Mouse (Mus musculus) left cerebral cortex, postnatal 14 days (tissue): Measurements from ENCODE around the gene Fblim1. TPM values are rescaled to one million over a fixed set of nuclear protein-coding genes. Genes with fewer than 3 reads are reported as not detected.

Source experiments
- DNase-seq, 2 experiments: peaks; one replicate each; pipeline ENCODE4 v3.0.0; 2021 to 2022; ENCODE audit warnings: low spot score in 2 of 2, mixed read lengths in 1 of 2
- intact Hi-C: fragments of 180-260 bp; cut with DNase I; formaldehyde crosslinking; loops from one replicate; pipeline ENCODE4 v1.15.1; 2025
- total RNA-seq, 2 experiments: library from RNA; stranded (reverse); gene quantifications; 2 replicates each; pipeline ENCODE4 v1.2.3; 2021

The Fblim1 gene
- total RNA-seq, 2 experiments from 2014 or later, result 1.2 to 1.3 TPM

- intact Hi-C loops, result no loop called here
- DNase-seq, result no peak
These were observed 53.4 kb downstream of the Fblim1 start for GRCm38 (mm10) chr4:141552484-141552883.

GRCm38 (mm10) chr4:141547299-141547698, 58.6 kb downstream of the Fblim1 start:
- intact Hi-C loops, result no loop called here
- no peak for DNase-seq

DNA sequence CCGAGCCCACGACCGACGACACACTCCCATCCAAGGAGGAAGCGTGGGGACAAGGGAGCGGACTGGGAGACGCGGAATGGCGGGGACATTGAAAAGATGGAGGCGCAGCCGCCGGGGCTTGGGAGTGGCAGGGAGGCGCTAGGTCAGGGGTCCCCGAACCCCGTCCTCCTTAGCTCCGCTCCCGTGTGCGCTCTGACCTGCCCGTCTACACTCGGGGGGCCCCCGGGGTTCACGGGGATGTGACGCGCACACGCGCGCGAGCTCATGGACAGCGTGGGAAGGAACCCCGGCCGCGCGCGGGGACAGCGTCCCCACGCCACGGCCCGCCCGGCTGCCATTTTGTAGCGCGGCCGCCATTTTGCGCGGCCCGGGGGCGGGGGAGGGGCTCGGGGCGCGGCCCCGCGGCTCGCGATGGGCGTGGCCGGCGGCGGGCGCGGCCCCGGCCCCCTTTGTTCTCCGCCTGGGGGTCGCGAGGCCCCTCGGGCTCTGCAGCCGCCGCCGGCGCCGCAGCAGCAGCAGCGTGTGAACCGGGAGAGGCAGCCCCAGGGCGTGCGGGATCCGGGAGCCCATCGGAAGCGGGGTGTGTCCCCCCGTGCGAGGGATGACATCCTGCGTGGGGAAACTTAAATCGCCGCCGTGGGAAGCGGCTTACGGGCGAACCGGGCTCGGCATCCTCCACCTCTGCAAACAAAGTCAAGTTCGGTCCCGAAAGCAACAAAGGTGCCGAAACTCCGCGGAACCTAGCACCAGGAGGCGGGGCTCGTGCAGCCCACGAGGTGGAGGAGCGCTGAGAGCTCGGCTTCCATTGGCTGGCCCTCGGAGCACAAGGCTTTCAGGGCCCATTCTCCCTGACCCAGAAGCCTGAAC, 59.3 kb downstream of the Fblim1 start:
- intact Hi-C loops, result no loop called here

DNA sequence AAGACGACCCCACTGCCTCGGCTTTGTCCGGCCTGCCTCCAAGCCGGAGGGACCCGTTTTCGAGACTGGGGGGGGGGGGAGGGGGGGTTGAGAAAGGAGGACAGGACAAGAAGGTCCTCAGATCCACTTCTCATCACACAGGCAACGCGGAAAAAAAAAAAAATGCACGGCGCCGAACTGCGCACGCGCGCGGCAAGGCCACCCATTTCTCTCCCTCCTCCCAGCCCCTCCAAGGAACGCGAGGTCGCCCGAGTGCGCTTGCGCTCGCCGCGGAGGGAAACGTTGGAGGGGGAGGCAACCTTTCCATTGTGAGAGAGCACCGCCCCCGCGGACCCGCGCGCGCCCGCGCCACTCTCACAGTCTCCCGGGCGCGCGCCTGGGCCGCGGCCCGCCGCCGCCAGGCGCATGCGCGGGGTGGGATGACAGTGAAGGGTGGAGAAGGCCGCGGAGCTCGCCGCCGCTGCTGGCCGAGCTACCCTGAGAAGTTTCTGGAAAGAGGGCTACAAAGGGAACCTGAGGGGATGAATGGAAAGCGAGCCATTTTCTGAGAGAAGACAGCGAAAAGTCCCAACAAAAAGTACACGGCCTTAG, 60.1 kb downstream of the Fblim1 start:
- intact Hi-C loops, result no loop called here
- DNase-seq, result peak; percentile 99

More for the DNA sequence above, 59.3 kb downstream of the Fblim1 start:
- DNase-seq, result peak; percentile 84 to 87

DNA sequence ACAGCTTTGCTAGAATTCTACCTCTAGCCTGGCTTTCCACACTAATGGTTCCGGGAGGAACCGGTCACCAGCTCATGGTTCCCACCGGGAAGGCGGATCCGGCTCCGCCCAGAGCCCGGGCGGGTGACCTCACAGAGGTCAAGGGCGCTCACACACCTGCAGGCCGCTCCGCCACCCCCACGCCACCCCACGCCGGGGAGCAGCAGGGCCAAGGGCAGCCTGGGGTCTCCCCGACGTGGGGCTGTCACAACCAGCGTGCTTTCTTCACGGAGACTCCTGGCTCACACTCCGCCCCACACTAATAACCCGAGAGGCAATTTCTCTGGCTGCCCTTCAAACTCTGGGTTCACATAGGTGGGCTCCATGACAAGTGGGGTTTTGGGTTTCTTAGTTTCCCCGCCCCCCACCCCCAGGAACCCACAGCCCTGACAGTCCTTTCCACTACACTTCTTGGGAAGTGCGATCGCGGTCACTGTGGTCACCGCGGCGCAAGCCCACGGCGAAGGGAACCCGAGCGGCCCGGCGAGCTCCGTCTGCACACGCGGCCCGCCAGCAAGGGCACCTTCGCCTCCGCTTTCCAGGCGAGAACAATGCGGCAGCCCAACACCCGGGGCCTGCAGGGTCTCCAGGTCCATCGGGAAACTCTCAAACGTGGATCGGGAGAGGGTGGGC, 60.7 kb downstream of the Fblim1 start:
- intact Hi-C loops, result no loop called here
- peak in 1 of 2 experiments; percentile 51 for DNase-seq

GRCm38 (mm10) chr4:141544536-141544935, 61.4 kb downstream of the Fblim1 start:
- no peak for DNase-seq
- intact Hi-C loops, result no loop called here

- no peak for DNase-seq
- intact Hi-C loops, result no loop called here
These were observed 62.3 kb downstream of the Fblim1 start for GRCm38 (mm10) chr4:141543593-141543992.

- intact Hi-C loops, result no loop called here
- no peak for DNase-seq
These were observed 64.0 kb downstream of the Fblim1 start for GRCm38 (mm10) chr4:141541851-141542250.

GRCm38 (mm10) chr4:141540844-141541243, 65.1 kb downstream of the Fblim1 start:
- intact Hi-C loops, result no loop called here
- DNase-seq, result no peak

DNA sequence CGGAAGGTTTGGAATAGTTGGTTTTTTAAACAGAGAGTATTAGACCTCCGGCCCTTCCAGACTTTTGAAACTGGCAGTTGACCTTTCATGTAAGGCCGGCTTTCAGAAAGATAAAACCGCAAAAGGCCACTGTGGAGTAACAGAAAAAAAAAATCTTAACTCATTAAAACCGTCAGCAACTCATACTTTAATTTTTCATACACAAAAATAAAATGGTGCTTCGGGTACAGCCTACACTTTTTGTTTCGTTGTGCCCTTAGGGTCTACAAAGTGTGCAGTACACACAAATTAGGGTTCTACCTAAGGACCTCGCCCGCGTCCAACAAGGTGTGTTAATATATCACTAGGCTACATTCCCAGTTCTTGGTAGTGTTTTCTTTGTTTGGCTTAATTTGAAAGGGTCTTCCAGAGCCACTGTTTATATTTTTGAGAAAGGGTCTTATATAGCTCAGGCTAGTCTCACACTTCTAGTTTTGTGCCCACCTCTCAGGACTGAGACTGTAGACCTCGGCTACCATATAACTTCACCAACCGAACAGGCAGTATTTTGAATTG, 66.6 kb downstream of the Fblim1 start:
- DNase-seq, result no peak
- intact Hi-C loops, result loop anchor here (5.0 kb wide), 1 partner anchor 37 kb away; no protein-coding TSS in a partner anchor

DNA sequence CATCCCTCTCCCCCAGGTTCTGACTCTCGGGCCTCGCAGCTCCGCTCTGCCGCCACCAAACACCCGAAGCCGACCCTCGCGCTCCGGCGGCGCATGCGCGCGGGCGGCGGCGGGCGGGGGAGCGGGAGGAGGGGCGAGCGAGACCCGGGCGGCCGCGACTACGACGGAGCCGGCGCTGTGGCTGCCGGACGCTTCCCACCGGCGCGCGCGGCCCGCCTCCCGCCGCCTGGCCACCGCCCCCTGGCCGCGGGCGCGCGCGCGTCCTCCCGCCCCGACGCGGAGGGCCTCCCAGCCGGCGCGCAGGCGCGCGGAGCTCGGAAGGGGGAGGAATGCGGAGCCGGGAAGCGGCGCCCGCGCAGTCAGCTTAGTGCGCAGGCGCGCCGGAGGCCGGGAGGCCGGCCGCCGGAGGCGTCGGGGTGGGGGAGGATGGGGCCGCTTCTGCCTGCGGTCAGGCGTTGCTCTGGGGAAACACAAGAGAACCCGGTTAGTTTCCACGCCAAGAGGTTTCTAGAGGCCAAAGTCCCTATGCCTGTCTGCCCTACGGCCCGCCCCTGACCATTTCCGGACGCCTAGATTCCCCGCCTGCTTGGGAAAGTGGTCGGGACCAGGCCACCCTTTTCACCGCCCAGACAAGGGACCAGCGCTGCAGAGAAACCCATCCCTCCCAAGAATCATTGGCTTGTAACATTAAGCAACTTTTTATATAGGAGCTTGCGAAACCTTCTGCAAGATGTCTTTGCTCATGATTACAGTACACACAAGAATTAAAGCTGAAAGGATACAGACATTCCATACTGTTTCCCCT, 67.3 kb downstream of the Fblim1 start, which contains the start of gene Spen:
Spen (minus strand) TSS at position 190 of the 805 bp plus-strand sequence.
- DNase-seq, result peak; percentile 92
- intact Hi-C loops, result loop anchor here (5.0 kb wide), 1 partner anchor 36 kb away; no protein-coding TSS in a partner anchor

DNA sequence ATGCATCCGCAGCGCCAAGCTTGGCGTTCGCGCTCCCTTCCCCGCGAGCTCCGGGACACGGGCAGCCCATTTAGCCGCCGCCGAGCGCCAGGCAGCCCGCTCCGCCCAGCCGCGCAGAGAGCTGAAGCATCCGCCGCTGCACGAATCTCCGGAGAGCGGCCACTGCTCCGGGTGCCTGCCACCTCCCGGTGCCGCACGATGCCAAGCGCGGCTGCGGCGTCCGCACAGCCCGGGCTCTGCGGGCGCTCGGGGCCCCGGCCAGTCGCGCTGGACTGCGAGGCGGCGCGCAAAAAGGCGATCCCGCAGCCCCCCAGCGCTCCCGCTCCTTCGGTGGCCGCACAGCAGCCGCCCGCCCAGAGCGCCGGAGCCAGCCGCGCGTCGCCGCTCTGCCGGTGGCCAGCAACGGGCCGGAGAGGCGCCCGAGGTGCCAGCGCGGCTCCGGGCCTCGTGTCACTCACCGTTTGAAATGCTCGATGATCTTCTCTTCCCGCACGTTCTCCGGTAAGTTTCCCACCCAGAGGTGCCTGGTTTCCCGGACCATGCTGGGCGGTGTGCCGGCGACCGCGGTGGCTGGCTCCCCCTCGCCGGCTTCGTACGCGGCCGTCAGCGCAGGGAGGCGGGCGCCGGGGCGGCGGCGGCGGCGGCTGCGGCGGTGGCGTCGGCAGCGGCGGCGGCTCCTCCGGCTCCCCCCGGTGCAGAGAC, 68.0 kb downstream of the Fblim1 start:
- intact Hi-C loops, result loop anchor here (5.0 kb wide), 1 partner anchor 36 kb away; no protein-coding TSS in a partner anchor
- peak in 1 of 2 experiments; percentile 33 for DNase-seq

GRCm38 (mm10) chr4:141537226-141537610, 68.7 kb downstream of the Fblim1 start:
- intact Hi-C loops, result loop anchor here (5.0 kb wide), 1 partner anchor 35 kb away; no protein-coding TSS in a partner anchor
- peak in 1 of 2 experiments; percentile 25 for DNase-seq

DNA sequence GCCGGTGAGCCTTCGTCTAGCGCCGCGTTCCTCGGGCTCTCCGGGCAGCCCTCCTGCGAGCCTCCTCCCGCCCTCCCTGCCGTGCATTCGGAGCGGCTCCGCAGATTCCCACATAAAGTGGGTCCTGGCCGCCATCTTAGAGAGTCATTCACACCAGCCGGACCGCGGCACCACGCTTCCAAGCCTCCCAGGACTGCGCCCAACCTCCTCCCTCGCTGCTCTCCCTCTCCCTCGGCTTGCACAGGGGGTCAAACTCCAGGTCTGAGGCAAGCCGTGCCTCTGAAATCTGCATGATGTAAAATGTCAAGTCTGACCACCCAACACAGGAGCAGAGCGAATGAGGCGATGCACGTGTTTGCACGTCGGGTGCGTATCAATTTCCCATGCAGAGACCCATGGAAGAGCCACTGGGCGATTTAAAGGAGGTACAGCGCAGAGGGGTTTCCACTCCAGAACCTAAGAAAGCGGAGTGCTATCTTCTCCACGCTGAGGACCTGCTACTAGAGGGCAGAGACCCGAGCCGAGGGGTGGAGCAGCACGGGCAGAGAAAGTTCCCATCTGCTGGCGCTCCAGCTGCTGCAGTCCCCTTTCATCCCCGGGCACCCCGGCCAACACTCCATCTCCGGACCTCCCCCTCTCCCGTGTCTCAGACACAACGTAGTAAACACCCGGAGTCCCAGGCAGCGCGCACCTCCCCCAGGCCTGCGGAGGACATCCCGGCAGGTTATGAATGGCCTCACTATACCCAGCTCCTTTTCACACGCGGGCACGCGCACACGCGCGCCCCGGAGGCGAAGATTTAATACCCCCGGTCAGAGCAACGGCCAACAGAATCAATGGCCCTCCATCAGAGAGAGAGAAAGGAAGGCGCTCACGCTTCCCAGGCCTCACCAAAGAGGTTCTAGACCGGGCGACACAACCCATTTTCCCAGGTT, 69.3 kb downstream of the Fblim1 start:
- peak; percentile 68 to 84 for DNase-seq
- intact Hi-C loops, result loop anchor here (5.0 kb wide), 1 partner anchor 34 kb away; no protein-coding TSS in a partner anchor

- intact Hi-C loops, result loop anchor here (2.0 to 5.0 kb wide), 2 partner anchors 24 to 33 kb away; no protein-coding TSS in a partner anchor
- DNase-seq, result peak; percentile 50 to 68
These were observed 70.8 kb downstream of the Fblim1 start for GRCm38 (mm10) chr4:141534947-141535680.

DNA sequence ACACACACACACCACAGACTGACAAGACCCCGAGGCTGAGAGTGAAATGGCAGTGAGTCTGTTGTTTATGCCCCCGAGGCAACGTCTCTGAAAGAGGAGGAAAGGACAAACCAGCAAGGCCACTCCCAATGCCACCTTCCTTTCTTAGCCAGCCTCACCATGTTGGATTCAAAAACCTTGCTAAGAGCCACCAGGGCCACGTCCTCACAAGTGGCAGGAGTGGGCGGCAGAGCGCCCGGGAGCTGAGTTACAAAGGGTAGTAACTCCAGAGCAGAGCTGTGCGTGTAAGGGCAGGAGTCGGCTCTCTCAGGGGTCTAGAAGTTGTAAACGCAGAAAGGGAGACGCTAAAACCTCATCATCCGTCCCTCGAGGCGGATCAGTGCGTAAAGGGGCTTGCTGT, 74.9 kb downstream of the Fblim1 start:
- intact Hi-C loops, result no loop called here
- no peak for DNase-seq
